22 mouse cellular contexts compared by ENCODE assay signal in genomic region chr13:33930912-33931311, GRCm38 (mm10). TPM values are rescaled to one million over a fixed set of nuclear protein-coding genes. Genes with fewer than 3 reads are reported as not detected.
DNase-seq lines count a peak whose midpoint lies in the region; TF ChIP-seq lines count a peak whose summit lies in the region.
"Had no signal": no experiment of that assay in that cellular context is flagged by ENCODE, and none has a peak within 500 bp of the region (broad histone marks: within the 10 kb centered on the region; RNA-seq: fewer than 3 reads in every experiment).

No protein-coding gene starts in this region.

- peaks cover 3% of the 10 kb centered on the region; the same call in 1 of the 2 replicates for H3K4me1 ChIP-seq in kidney, adult 2 months (ENCODE audit: control insufficient read depth, insufficient read depth, low read length)

- TF ChIP-seq POLR2A in kidney, adult 2 months (IDR thresholded peaks at IDR 0.05; ENCODE audit: low read depth, low read length), result no peak

- 98% methylated on average over 3 of the region's 3 CpGs for WGBS in macrophage (ENCODE audit: missing documents)
- WGBS in kidney, adult 2 months, result 85% methylated on average over 3 of the region's 3 CpGs

- no peak overlapping the region for H3K4me3 ChIP-seq in macrophage (ENCODE audit: inconsistent target)
- H3K4me3 ChIP-seq in kidney, adult 2 months (ENCODE audit: insufficient read depth, low read depth, low read length), result no peak overlapping the region
- H3K4me3 ChIP-seq: embryonic facial prominence, embryonic 13.5 days; liver, embryonic 15.5 days; midbrain, embryonic 10.5 days had no signal

- H3K79me2 ChIP-seq in macrophage (ENCODE audit: inconsistent target), result peaks cover 89% of the 10 kb centered on the region

- TF ChIP-seq CTCF in kidney, adult 2 months (conservative IDR thresholded peaks at IDR 0.05; ENCODE audit: insufficient read depth, insufficient read length, low read depth, low read length), result no peak

- H3K27ac ChIP-seq in macrophage, result peak overlapping the region; percentile 89
- no peak overlapping the region for H3K27ac ChIP-seq in kidney, adult 2 months (ENCODE audit: insufficient read depth, low read depth, low read length)
- H3K27ac ChIP-seq: embryonic facial prominence, embryonic 13.5 days; kidney, postnatal 0 days; liver, embryonic 15.5 days; midbrain, embryonic 10.5 days had no signal

- peaks cover 33% of the 10 kb centered on the region for H3K36me3 ChIP-seq in macrophage (ENCODE audit: inconsistent target)
- no peaks in the 10 kb centered on the region for H3K36me3 ChIP-seq in kidney, adult 2 months (ENCODE audit: control insufficient read depth, insufficient read depth, low read length)
- H3K36me3 ChIP-seq: G1E; liver, embryonic 15.5 days; midbrain, embryonic 10.5 days had no signal

- peak; percentile 26 for DNase-seq in adrenal gland, adult 2 months
- DNase-seq in adrenal gland, postnatal 14 days, result no peak
- peak; percentile 30 for DNase-seq in lung, postnatal 36 days
- DNase-seq in lung, postnatal 25 days (ENCODE audit: low spot score), result no peak
- DNase-seq in heart, adult 8-10 months (ENCODE audit: low spot score), result peak; percentile 74
- no peak for DNase-seq in kidney, adult 2 months
- DNase-seq in kidney, adult 9 months, result no peak
- DNase-seq: cerebellum, postnatal 10 days; lung, postnatal 4 days; retina, postnatal 1 day; thymus, postnatal 14 days had no signal

- no peaks in the 10 kb centered on the region for H3K27me3 ChIP-seq in kidney, adult 2 months (replicated peaks; ENCODE audit: control insufficient read depth, insufficient read depth, low read length)
- H3K27me3 ChIP-seq: embryonic facial prominence, embryonic 13.5 days had no signal

RNA-seq across cellular contexts. Expression of gene Serpinb6c, which starts 25.4 kb away (rescaled TPM):
- under 1 TPM; 0.63 to 0.66 TPM for total RNA-seq in adrenal gland, adult 2 months (2021)
- not detected in 2 replicates for polyA plus RNA-seq in adrenal gland, adult 2 months (2012; rRNA removed)
- 0.26 and 0.33 TPM in 2 replicates for total RNA-seq in adrenal gland, postnatal 14 days (2021)
- not detected for total RNA-seq in heart, adult 8-10 months (2022)
- not detected for total RNA-seq in macrophage (2018; cell fraction: chromatin; rRNA removed)
- total RNA-seq in macrophage (2018; cell fraction: cytosol; rRNA removed), result not detected
- total RNA-seq in macrophage (2018; cell fraction: nucleus; rRNA removed), result not detected
- polyA plus RNA-seq in macrophage (2018), result not detected in 3 replicates
- polyA plus RNA-seq in kidney, adult 2 months (2012; rRNA removed), result 0.11 TPM in 1 of 2 replicates, not detected in the other
- total RNA-seq: G1E; hematopoietic stem cell, adult 5-6 weeks; monocyte, adult 5-6 weeks had no signal
- polyA plus RNA-seq: activated CD4-positive, CD25-positive, alpha-beta regulatory T cell, adult 4 months; embryonic facial prominence, embryonic 13.5 days; G1E; liver, embryonic 15.5 days; neural tube, embryonic 11.5 days; stomach, embryonic 16.5 days had no signal

RNA-seq across cellular contexts. Expression of gene Nqo2, which starts 33.6 kb away (rescaled TPM):
- 10 to 100 TPM; 40.9 to 64.5 TPM for total RNA-seq in adrenal gland, adult 2 months (2021)
- 2.9 and 4.0 TPM in 2 replicates for polyA plus RNA-seq in adrenal gland, adult 2 months (2012; rRNA removed)
- 39.0 and 51.5 TPM in 2 replicates for total RNA-seq in adrenal gland, postnatal 14 days (2021)
- 10 to 100 TPM; 34.4 to 45.1 (median 42.8) TPM for total RNA-seq in heart, adult 8-10 months (2022)
- total RNA-seq in macrophage (2018; cell fraction: chromatin; rRNA removed), result 10 to 100 TPM in 15 of 26 experiments, 1 to 10 TPM in 11; 2.1 to 36.1 (median 11.8) TPM
- 10 to 100 TPM; 31.0 to 57.5 (median 36.6) TPM for total RNA-seq in macrophage (2018; cell fraction: cytosol; rRNA removed)
- 10 to 100 TPM in 23 of 26 experiments, 1 to 10 TPM in 3; 6.5 to 51.2 (median 16.8) TPM for total RNA-seq in macrophage (2018; cell fraction: nucleus; rRNA removed)
- 31.7 to 46.3 TPM (median 42.0 TPM) in 3 replicates for polyA plus RNA-seq in macrophage (2018)
- 14.6 and 21.2 TPM in 2 replicates for polyA plus RNA-seq in kidney, adult 2 months (2012; rRNA removed)

Comparison
In these comparisons a context has a peak if more than half of its experiments do, and no peak if none do; other contexts are left out.
1. DNase-seq: peak in adrenal gland, adult 2 months (single experiment), lung, postnatal 36 days (single experiment) and heart, adult 8-10 months (single experiment); none in adrenal gland, postnatal 14 days (single experiment), lung, postnatal 25 days (single experiment), kidney, adult 2 months (single experiment) and kidney, adult 9 months (single experiment).